Mouse (Mus musculus) frontal cortex, adult (tissue): ENCODE data around the gene Tlr8.
A peak's percentile ranks its signal among the peaks of the same experiment; 100 is the strongest.
"Not testable (repeated sequence)": the region's sequence is repeated elsewhere in the genome, so short reads cannot be mapped to it uniquely, and the experiment has no call there.

Source experiments
- ATAC-seq: cut with Nextera tagmentation; 2 replicates; pipeline ENCODE4 v1.9.2; 2017; ENCODE audit warnings: mild to moderate bottlenecking, moderate library complexity, mixed read lengths; ENCODE audit not compliant: low TSS enrichment

The Tlr8 gene

GRCm38 (mm10) chrX:167264086-167264485 lies at the start of gene Tlr8:
TSS of gene Tlr8 (minus strand) at chrX:167264329.
- ATAC-seq = no peak

GRCm38 (mm10) chrX:167302061-167302460 lies 37.9 kb upstream of the Tlr8 start:
- not testable (repeated sequence) for ATAC-seq

GRCm38 (mm10) chrX:167276953-167277352 lies 12.8 kb upstream of the Tlr8 start:
- peak; percentile 89 for ATAC-seq

- no peak for ATAC-seq
Measured at GRCm38 (mm10) chrX:167276551-167276950, 12.4 kb upstream of the Tlr8 start.

GRCm38 (mm10) chrX:167263530-167263929 lies 599 bp downstream of the Tlr8 start:
- ATAC-seq = no peak

- ATAC-seq = no peak
Measured at GRCm38 (mm10) chrX:167241736-167242135, 22.4 kb downstream of the Tlr8 start.

- ATAC-seq = no peak
Measured at GRCm38 (mm10) chrX:167239293-167239921, 24.7 kb downstream of the Tlr8 start.

GRCm38 (mm10) chrX:167233104-167233687 lies 30.9 kb downstream of the Tlr8 start:
- ATAC-seq = peak; percentile 94

- no peak for ATAC-seq
Measured at GRCm38 (mm10) chrX:167231150-167231549, 33.0 kb downstream of the Tlr8 start.

GRCm38 (mm10) chrX:167229819-167230218 lies 34.3 kb downstream of the Tlr8 start:
- no peak for ATAC-seq

GRCm38 (mm10) chrX:167229206-167229605 lies 34.9 kb downstream of the Tlr8 start:
- ATAC-seq = no peak

GRCm38 (mm10) chrX:167227756-167228155 lies 36.4 kb downstream of the Tlr8 start:
- no peak for ATAC-seq

GRCm38 (mm10) chrX:167227138-167227537 lies 37.0 kb downstream of the Tlr8 start:
- ATAC-seq = no peak

- no peak for ATAC-seq
Measured at GRCm38 (mm10) chrX:167226570-167226969, 37.6 kb downstream of the Tlr8 start.

- peak; percentile 68 for ATAC-seq
Measured at GRCm38 (mm10) chrX:167212707-167213106, 51.4 kb downstream of the Tlr8 start.

GRCm38 (mm10) chrX:167211871-167212555 lies 52.1 kb downstream of the Tlr8 start:
- ATAC-seq = no peak

- ATAC-seq = no peak
Measured at GRCm38 (mm10) chrX:167210319-167210728, 53.8 kb downstream of the Tlr8 start.

GRCm38 (mm10) chrX:167209828-167210227 lies 54.3 kb downstream of the Tlr8 start:
- no peak for ATAC-seq

- peak; percentile 74 for ATAC-seq
Measured at GRCm38 (mm10) chrX:167208978-167209754, 55.0 kb downstream of the Tlr8 start, which contains the start of gene Tmsb4x. TSS of gene Tmsb4x (minus strand) at chrX:167209315.

- ATAC-seq = no peak
Measured at GRCm38 (mm10) chrX:167208506-167208820, 55.7 kb downstream of the Tlr8 start.

- peak; percentile 44 for ATAC-seq
Measured at GRCm38 (mm10) chrX:167207741-167208505, 56.2 kb downstream of the Tlr8 start.
